Mouse (Mus musculus): ENCODE data around the gene Rnf113a1. TPM values are rescaled to one million over a fixed set of nuclear protein-coding genes. Genes with fewer than 3 reads are reported as not detected.
"Not testable (repeated sequence)": the region's sequence is repeated elsewhere in the genome, so short reads cannot be mapped to it uniquely, and the experiment has no call there.

Rnf113a1 gene
- 1 to 10 TPM; 1.8 to 2.8 TPM for total RNA-seq (2021)
- long read RNA-seq, experiment 1, partial matches to known transcripts, result 0 of 4 reads
- long read RNA-seq, experiment 1, other reads (novel, unspliced or antisense), result 0 of 4 reads
- long read RNA-seq, experiment 2, partial matches to known transcripts, result 0 of 1 reads
- long read RNA-seq, experiment 2, other reads (novel, unspliced or antisense), result 0 of 1 reads

GRCm38 (mm10) chrX:37191105-37191743 lies at the start of gene Rnf113a1, which contains the start of gene Ndufa1:
Gene Rnf113a1, plus strand, starts transcription at chrX:37191245.
Gene Ndufa1, minus strand, starts transcription at chrX:37191163.
- peak; percentile 76 for DNase-seq

GRCm38 (mm10) chrX:37141732-37142131 lies 49.3 kb upstream of the Rnf113a1 start:
- DNase-seq, result no peak

GRCm38 (mm10) chrX:37144498-37144897 lies 46.5 kb upstream of the Rnf113a1 start:
- not testable (repeated sequence) for DNase-seq

GRCm38 (mm10) chrX:37144954-37145353 lies 46.1 kb upstream of the Rnf113a1 start:
- no peak for DNase-seq

- DNase-seq, result no peak
Measured at GRCm38 (mm10) chrX:37157839-37158238, 33.2 kb upstream of the Rnf113a1 start.

GRCm38 (mm10) chrX:37161169-37161568 lies 29.9 kb upstream of the Rnf113a1 start:
- no peak for DNase-seq

- DNase-seq, result no peak
Measured at GRCm38 (mm10) chrX:37163115-37163514, 27.9 kb upstream of the Rnf113a1 start.

- no peak for DNase-seq
Measured at GRCm38 (mm10) chrX:37167085-37167484, 24.0 kb upstream of the Rnf113a1 start.

GRCm38 (mm10) chrX:37168742-37169141 lies 22.3 kb upstream of the Rnf113a1 start, which contains the start of gene Akap14:
Gene Akap14, minus strand, starts transcription at chrX:37168842.
- no peak for DNase-seq

GRCm38 (mm10) chrX:37184401-37184800 lies 6.6 kb upstream of the Rnf113a1 start:
- not testable (repeated sequence) for DNase-seq

GRCm38 (mm10) chrX:37190755-37191104 lies 315 bp upstream of the Rnf113a1 start:
- no peak for DNase-seq

- no peak for DNase-seq
Measured at GRCm38 (mm10) chrX:37191744-37192379, 817 bp downstream of the Rnf113a1 start.

- DNase-seq, result no peak
Measured at GRCm38 (mm10) chrX:37198676-37199075, 7.6 kb downstream of the Rnf113a1 start.

- no peak for DNase-seq
Measured at GRCm38 (mm10) chrX:37210941-37211340, 19.9 kb downstream of the Rnf113a1 start, which contains the start of gene Gm9. Gene Gm9, minus strand, starts transcription at chrX:37211041.

GRCm38 (mm10) chrX:37222158-37222557 lies 31.1 kb downstream of the Rnf113a1 start, which contains the start of gene Rhox1:
Gene Rhox1, minus strand, starts transcription at chrX:37222258.
- DNase-seq, result not testable (repeated sequence)

Other genes with a start within 250 kb of the Rnf113a1 start
- gene Sept6, start 199.5 kb upstream of the Rnf113a1 start, total RNA-seq (2021), result 1 to 10 TPM; 2.7 to 2.9 TPM
- gene Sowahd, start 142.4 kb upstream of the Rnf113a1 start, total RNA-seq (2021), result not detected
- gene Rpl39, start 105.8 kb upstream of the Rnf113a1 start, total RNA-seq (2021), result 100 to 1,000 TPM; 239 to 266 TPM
- gene Upf3b, start 80.9 kb upstream of the Rnf113a1 start, total RNA-seq (2021), result 1 to 10 TPM; 8.5 to 8.7 TPM
- gene Nkap, start 64.5 kb upstream of the Rnf113a1 start, total RNA-seq (2021), result 1 to 10 TPM; 6.4 to 8.3 TPM
- not detected for gene Akap14, start 22.4 kb upstream of the Rnf113a1 start, total RNA-seq (2021)
- 100 to 1,000 TPM; 430 to 453 TPM for gene Ndufa1, start 82 bp upstream of the Rnf113a1 start, total RNA-seq (2021)
- not detected for gene Gm9, start 19.8 kb downstream of the Rnf113a1 start, total RNA-seq (2021)
- gene Rhox1, start 31.0 kb downstream of the Rnf113a1 start, total RNA-seq (2021), result not detected
- not detected for gene Rhox2a, start 53.7 kb downstream of the Rnf113a1 start, total RNA-seq (2021)
- gene Rhox3a, start 58.7 kb downstream of the Rnf113a1 start, total RNA-seq (2021), result not detected
- gene Rhox4a, start 74.1 kb downstream of the Rnf113a1 start, total RNA-seq (2021), result not detected
- not detected for gene Rhox3a2, start 188.8 kb downstream of the Rnf113a1 start, total RNA-seq (2021)
- not detected for gene Rhox4a2, start 199.6 kb downstream of the Rnf113a1 start, total RNA-seq (2021)
- not detected for gene Rhox2b, start 220.8 kb downstream of the Rnf113a1 start, total RNA-seq (2021)
- gene Rhox4b, start 241.2 kb downstream of the Rnf113a1 start, total RNA-seq (2021), result not detected